Mouse (Mus musculus) heart, adult 10 weeks (tissue): ENCODE results near the gene Speer1. TPM values are rescaled to one million over a fixed set of nuclear protein-coding genes. Genes with fewer than 3 reads are reported as not detected.

Experiments used
- polyA plus RNA-seq: library from polyadenylated mRNA; stranded (reverse); fragments of 350-450 nt; fragmentation: Illumina TruSeq; extraction: RNeasy Lipid Tissue Mini Kit (QIAGEN cat#74804); gene quantifications from one replicate; pipeline ENCODE4 v1.2.3, GENCODE M21; 2014; ENCODE audit warnings: low read depth, low replicate concordance

The Speer1 gene
- polyA plus RNA-seq = not detected

DNA sequence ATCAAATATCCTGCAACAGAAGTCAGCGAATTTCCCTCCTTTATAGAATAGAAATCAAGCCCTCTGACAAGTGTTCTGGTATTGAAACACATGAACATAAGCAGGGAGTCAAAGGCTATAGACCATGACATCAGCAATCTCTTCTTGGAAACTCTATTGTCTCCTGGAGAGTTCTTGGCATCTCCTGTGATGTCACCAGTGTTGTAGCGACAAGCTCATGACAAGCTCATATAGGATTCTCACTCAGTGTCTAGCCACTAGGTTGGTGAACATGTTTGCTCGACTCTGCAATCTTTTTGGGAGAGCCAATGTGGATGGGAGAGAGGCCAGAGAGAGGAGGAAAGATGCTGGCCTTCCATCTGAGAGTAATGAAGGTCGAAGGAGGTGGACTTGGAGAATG lies at the start of gene Speer1:
TSS of gene Speer1 (plus strand) at position 301 of the 400 bp plus-strand sequence.

Other genes with a start within 250 kb of the Speer1 start
- gene Gm8879, start 213.9 kb upstream of the Speer1 start, polyA plus RNA-seq = not detected
- gene Gm5861, start 158.4 kb upstream of the Speer1 start, polyA plus RNA-seq = not detected
- not detected for gene Gm8890, start 85.5 kb upstream of the Speer1 start, polyA plus RNA-seq
- gene Gm8897, start 74.9 kb downstream of the Speer1 start, polyA plus RNA-seq = not detected
- gene Gm8906, start 161.2 kb downstream of the Speer1 start, polyA plus RNA-seq = not detected